Mouse (Mus musculus): ENCODE data around the gene Npnt. TPM values are rescaled to one million over a fixed set of nuclear protein-coding genes. Genes with fewer than 3 reads are reported as not detected.

Gene Npnt
- polyA plus RNA-seq, 1 experiment = 17.6 TPM

- no peak overlapping the region for H3K9ac ChIP-seq (ENCODE audit: low read depth, poor library complexity, severe bottlenecking)
- no peaks in the 10 kb centered on the region for H3K9me3 ChIP-seq (replicated peaks; ENCODE audit: control insufficient read depth, insufficient read depth, low read length, poor library complexity, severe bottlenecking)
- H3K27ac ChIP-seq (ENCODE audit: insufficient read depth, low read length) = no peak overlapping the region
- no peak overlapping the region for H3K4me3 ChIP-seq (ENCODE audit: low read depth, low read length)
- H3K36me3 ChIP-seq (ENCODE audit: control insufficient read depth, insufficient read depth, low read length, poor library complexity, severe bottlenecking) = no peaks in the 10 kb centered on the region
- no peaks in the 10 kb centered on the region for H3K4me1 ChIP-seq (ENCODE audit: control insufficient read depth, insufficient read depth, low read length)
- no peak for TF ChIP-seq POLR2A (IDR thresholded peaks at IDR 0.05; ENCODE audit: insufficient read depth, low read length)
- TF ChIP-seq CTCF (IDR thresholded peaks at IDR 0.05; ENCODE audit: low read depth, low read length) = no peak
- TF ChIP-seq EP300 (IDR thresholded peaks at IDR 0.05; ENCODE audit: insufficient read depth, low read depth, low read length) = no peak
- no peaks in the 10 kb centered on the region for H3K27me3 ChIP-seq (ENCODE audit: control insufficient read depth, insufficient read depth, low read length, poor library complexity, severe bottlenecking)
These were observed 76.8 kb downstream of the Npnt start for GRCm38 (mm10) chr3:132873251-132873650.

- H3K36me3 ChIP-seq (ENCODE audit: control insufficient read depth, insufficient read depth, low read length, poor library complexity, severe bottlenecking) = no peaks in the 10 kb centered on the region
- TF ChIP-seq CTCF (IDR thresholded peaks at IDR 0.05; ENCODE audit: low read depth, low read length) = no peak
- TF ChIP-seq POLR2A (IDR thresholded peaks at IDR 0.05; ENCODE audit: insufficient read depth, low read length) = no peak
- H3K27me3 ChIP-seq (ENCODE audit: control insufficient read depth, insufficient read depth, low read length, poor library complexity, severe bottlenecking) = no peaks in the 10 kb centered on the region
These were observed 78.7 kb downstream of the Npnt start for GRCm38 (mm10) chr3:132871318-132871904.

GRCm38 (mm10) chr3:132870079-132870478 is 80.0 kb downstream of the Npnt start:
- TF ChIP-seq CTCF (IDR thresholded peaks at IDR 0.05; ENCODE audit: low read depth, low read length) = no peak
- TF ChIP-seq EP300 (IDR thresholded peaks at IDR 0.05; ENCODE audit: insufficient read depth, low read depth, low read length) = no peak
- no peak for TF ChIP-seq POLR2A (IDR thresholded peaks at IDR 0.05; ENCODE audit: insufficient read depth, low read length)
- Histone ChIP-seq H3K36me3 (ENCODE audit: control insufficient read depth, insufficient read depth, low read length, poor library complexity, severe bottlenecking) (no peaks in the 10 kb centered on the region), H3K4me1 (ENCODE audit: control insufficient read depth, insufficient read depth, low read length) (no peaks in the 10 kb centered on the region), H3K9ac (ENCODE audit: low read depth, poor library complexity, severe bottlenecking) (no peak overlapping the region), H3K27me3 (ENCODE audit: control insufficient read depth, insufficient read depth, low read length, poor library complexity, severe bottlenecking) (no peaks in the 10 kb centered on the region), H3K4me3 (ENCODE audit: low read depth, low read length) (no peak overlapping the region), H3K9me3 (replicated peaks; ENCODE audit: control insufficient read depth, insufficient read depth, low read length, poor library complexity, severe bottlenecking) (no peaks in the 10 kb centered on the region), H3K27ac (ENCODE audit: insufficient read depth, low read length) (no peak overlapping the region)

More at GRCm38 (mm10) chr3:132871318-132871904, 78.7 kb downstream of the Npnt start:
- no peaks in the 10 kb centered on the region for H3K4me1 ChIP-seq (ENCODE audit: control insufficient read depth, insufficient read depth, low read length)
- H3K9me3 ChIP-seq (replicated peaks; ENCODE audit: control insufficient read depth, insufficient read depth, low read length, poor library complexity, severe bottlenecking) = no peaks in the 10 kb centered on the region
- no peak overlapping the region for H3K27ac ChIP-seq (ENCODE audit: insufficient read depth, low read length)
- H3K9ac ChIP-seq (ENCODE audit: low read depth, poor library complexity, severe bottlenecking) = no peak overlapping the region
- H3K4me3 ChIP-seq (ENCODE audit: low read depth, low read length) = no peak overlapping the region

GRCm38 (mm10) chr3:132868838-132869237 is 81.3 kb downstream of the Npnt start:
- Histone ChIP-seq H3K4me1 (ENCODE audit: control insufficient read depth, insufficient read depth, low read length) (no peaks in the 10 kb centered on the region), H3K27me3 (ENCODE audit: control insufficient read depth, insufficient read depth, low read length, poor library complexity, severe bottlenecking) (no peaks in the 10 kb centered on the region), H3K9ac (ENCODE audit: low read depth, poor library complexity, severe bottlenecking) (no peak overlapping the region), H3K4me3 (ENCODE audit: low read depth, low read length) (no peak overlapping the region), H3K27ac (ENCODE audit: insufficient read depth, low read length) (no peak overlapping the region), H3K9me3 (replicated peaks; ENCODE audit: control insufficient read depth, insufficient read depth, low read length, poor library complexity, severe bottlenecking) (no peaks in the 10 kb centered on the region), H3K36me3 (ENCODE audit: control insufficient read depth, insufficient read depth, low read length, poor library complexity, severe bottlenecking) (no peaks in the 10 kb centered on the region)
- TF ChIP-seq POLR2A (IDR thresholded peaks at IDR 0.05; ENCODE audit: insufficient read depth, low read length) = no peak
- TF ChIP-seq CTCF (IDR thresholded peaks at IDR 0.05; ENCODE audit: low read depth, low read length) = no peak
- TF ChIP-seq EP300 (IDR thresholded peaks at IDR 0.05; ENCODE audit: insufficient read depth, low read depth, low read length) = no peak

- Histone ChIP-seq H3K27ac (ENCODE audit: insufficient read depth, low read length) (no peak overlapping the region), H3K9ac (ENCODE audit: low read depth, poor library complexity, severe bottlenecking) (no peak overlapping the region), H3K36me3 (ENCODE audit: control insufficient read depth, insufficient read depth, low read length, poor library complexity, severe bottlenecking) (no peaks in the 10 kb centered on the region), H3K4me3 (ENCODE audit: low read depth, low read length) (no peak overlapping the region), H3K9me3 (replicated peaks; ENCODE audit: control insufficient read depth, insufficient read depth, low read length, poor library complexity, severe bottlenecking) (no peaks in the 10 kb centered on the region), H3K4me1 (ENCODE audit: control insufficient read depth, insufficient read depth, low read length) (no peaks in the 10 kb centered on the region), H3K27me3 (ENCODE audit: control insufficient read depth, insufficient read depth, low read length, poor library complexity, severe bottlenecking) (no peaks in the 10 kb centered on the region)
- no peak for TF ChIP-seq POLR2A (IDR thresholded peaks at IDR 0.05; ENCODE audit: insufficient read depth, low read length)
- TF ChIP-seq CTCF (IDR thresholded peaks at IDR 0.05; ENCODE audit: low read depth, low read length) = no peak
- no peak for TF ChIP-seq EP300 (IDR thresholded peaks at IDR 0.05; ENCODE audit: insufficient read depth, low read depth, low read length)
These were observed 83.1 kb downstream of the Npnt start for GRCm38 (mm10) chr3:132866984-132867383.

- Histone ChIP-seq H3K9ac (ENCODE audit: low read depth, poor library complexity, severe bottlenecking) (no peak overlapping the region), H3K36me3 (ENCODE audit: control insufficient read depth, insufficient read depth, low read length, poor library complexity, severe bottlenecking) (no peaks in the 10 kb centered on the region), H3K9me3 (replicated peaks; ENCODE audit: control insufficient read depth, insufficient read depth, low read length, poor library complexity, severe bottlenecking) (no peaks in the 10 kb centered on the region), H3K4me3 (ENCODE audit: low read depth, low read length) (no peak overlapping the region), H3K4me1 (ENCODE audit: control insufficient read depth, insufficient read depth, low read length) (peaks cover 2% of the 10 kb centered on the region), H3K27ac (ENCODE audit: insufficient read depth, low read length) (no peak overlapping the region), H3K27me3 (ENCODE audit: control insufficient read depth, insufficient read depth, low read length, poor library complexity, severe bottlenecking) (no peaks in the 10 kb centered on the region)
- TF ChIP-seq CTCF (IDR thresholded peaks at IDR 0.05; ENCODE audit: low read depth, low read length) = no peak
These were observed 84.5 kb downstream of the Npnt start for GRCm38 (mm10) chr3:132865596-132865995.
